Mouse (Mus musculus) limb, embryonic 14.5 days (tissue): ENCODE measurements around the gene Top1. TPM values are rescaled to one million over a fixed set of nuclear protein-coding genes. Genes with fewer than 3 reads are reported as not detected.

Experiments used
- ATAC-seq: fragments of 200-750 bp; cut with Nextera tagmentation; 2 replicates; pipeline ENCODE4 v1.8.0; 2017; ENCODE audit warnings: low read depth, moderate number of reproducible peaks, moderate TSS enrichment; ENCODE audit not compliant: low FRiP score
- DNase-seq: peaks from one replicate; pipeline ENCODE4 v3.0.0-alpha.2; 2015; ENCODE audit warnings: low spot score
- H3K27ac ChIP-seq: fragments of 300-500 bp; sonication (generic); replicated peaks from 2 replicates; pipeline ENCODE4 v1.5.1; 2014; ENCODE audit warnings: low read depth, mild to moderate bottlenecking, low read length, moderate library complexity, mixed read lengths
- H3K27me3 ChIP-seq: fragments of 300-500 bp; sonication (generic); 2 replicates; pipeline ENCODE4 v1.6.1; 2014; ENCODE audit warnings: low read length, mixed read lengths; ENCODE audit not compliant: control insufficient read depth, insufficient read depth
- H3K36me3 ChIP-seq: fragments of 300-500 bp; sonication (generic); 2 replicates; pipeline ENCODE4 v1.6.1; 2014; ENCODE audit warnings: mild to moderate bottlenecking, low read length, moderate library complexity, mixed read lengths; ENCODE audit not compliant: control insufficient read depth, insufficient read depth
- H3K4me1 ChIP-seq: fragments of 300-500 bp; sonication (generic); 2 replicates; pipeline ENCODE4 v1.6.1; 2014; ENCODE audit warnings: antibody characterized with exemption, low read length, mixed read lengths; ENCODE audit not compliant: control insufficient read depth, insufficient read depth
- H3K4me2 ChIP-seq: fragments of 300-500 bp; sonication (generic); replicated peaks from 2 replicates; pipeline ENCODE4 v1.6.1; 2014; ENCODE audit warnings: low read depth, mild to moderate bottlenecking, low read length, moderate library complexity; ENCODE audit not compliant: severe bottlenecking
- H3K4me3 ChIP-seq: fragments of 300-500 bp; sonication (generic); replicated peaks from 2 replicates; pipeline ENCODE4 v1.5.1; 2014; ENCODE audit warnings: low read length
- H3K9ac ChIP-seq: fragments of 300-500 bp; sonication (generic); 2 replicates; pipeline ENCODE4 v1.6.1; 2014; ENCODE audit warnings: mild to moderate bottlenecking, low read depth, low read length, moderate library complexity; ENCODE audit not compliant: severe bottlenecking
- H3K9me3 ChIP-seq: fragments of 300-500 bp; sonication (generic); 2 replicates; pipeline ENCODE4 v1.6.1; 2016; ENCODE audit warnings: low read length; ENCODE audit not compliant: control insufficient read depth
- POLR2A ChIP-seq: fragments of 200-500 bp; IDR thresholded peaks from 2 replicates; pipeline ENCODE4 v1.8.0; 2012; ENCODE audit warnings: inconsistent platforms, mild to moderate bottlenecking, moderate library complexity, borderline replicate concordance; ENCODE audit not compliant: insufficient read depth, insufficient read length; ENCODE audit errors: extremely low read depth
- WGBS: fragments of 180-500 bp; shearing (Covaris S2); extraction: QIAGEN DNeasy Blood & Tissue Kit; methylation state at CpG from one replicate; pipeline ENCODE4 v1.1.7; 2014; 5-methylcytosine and 5-hydroxymethylcytosine counted together
- polyA plus RNA-seq, 2 experiments: library from polyadenylated mRNA; depleted of rRNA in 1 of 2; stranded (reverse) in 1 of 2; unstranded in 1 of 2; fragments of >200 nt; fragmentation: Nextera tagmentation in 1 of 2; extraction: Ambion mirVana in 1 of 2; gene quantifications; 2 replicates each; pipeline versions ENCODE4 v1.2.1 to v1.2.3; 2012 to 2014

The Top1 gene
- polyA plus RNA-seq (2012; rRNA removed) (35.2 and 46.1 TPM in 2 replicates), polyA plus RNA-seq (2014; fragmentation: Nextera tagmentation; extraction: Ambion mirVana) (65.1 and 74.4 TPM in 2 replicates)

GRCm38 (mm10) chr2:160645614-160646137 lies at the start of gene Top1:
Top1 (plus strand) TSS chr2:160645888.
- peak; percentile 89; the same call in 1 of the 2 replicates for TF ChIP-seq POLR2A
- H3K4me3 ChIP-seq = peak within 1 kb of the TSS; percentile 100
- DNase-seq (peak; percentile 99), ATAC-seq (peak; percentile 98)
- H3K9me3 ChIP-seq = no peaks in the 10 kb centered on the region
- peak within 1 kb of the TSS; percentile 99 for H3K27ac ChIP-seq
- WGBS = under 1% methylated on average over 45 of the region's 50 CpGs
- H3K36me3 ChIP-seq = no peaks in the 10 kb centered on the region
- H3K9ac ChIP-seq = peak within 1 kb of the TSS; percentile 99
- H3K4me1 ChIP-seq = peaks cover 19% of the 10 kb centered on the region
- no peaks in the 10 kb centered on the region for H3K27me3 ChIP-seq
- peak within 1 kb of the TSS; percentile 59 for H3K4me2 ChIP-seq

GRCm38 (mm10) chr2:160597582-160598281 lies 48.0 kb upstream of the Top1 start:
- peak; percentile 78 for ATAC-seq
- peak overlapping the region; percentile 28; the same call in 1 of the 2 replicates for H3K4me2 ChIP-seq
- H3K4me3 ChIP-seq = no peak overlapping the region

GRCm38 (mm10) chr2:160601805-160602204 lies 43.9 kb upstream of the Top1 start:
- Histone ChIP-seq H3K4me2 (no peak overlapping the region), H3K27ac (no peak overlapping the region), H3K27me3 (no peaks in the 10 kb centered on the region), H3K36me3 (no peaks in the 10 kb centered on the region), H3K9me3 (no peaks in the 10 kb centered on the region), H3K4me1 (no peaks in the 10 kb centered on the region), H3K9ac (no peak overlapping the region), H3K4me3 (no peak overlapping the region)
- DNase-seq = peak; percentile 21
- TF ChIP-seq POLR2A = no peak
- WGBS = 64% methylated on average over 1 of the region's 1 CpGs
- ATAC-seq = no peak

More at GRCm38 (mm10) chr2:160597582-160598281, 48.0 kb upstream of the Top1 start:
- Histone ChIP-seq H3K36me3 (no peaks in the 10 kb centered on the region), H3K9ac (no peak overlapping the region), H3K9me3 (no peaks in the 10 kb centered on the region), H3K4me1 (no peaks in the 10 kb centered on the region), H3K27me3 (no peaks in the 10 kb centered on the region; the same call in 1 of the 2 replicates), H3K27ac (no peak overlapping the region)
- no peak for TF ChIP-seq POLR2A
- 32% methylated on average over 12 of the region's 12 CpGs for WGBS
- peak; percentile 78 for DNase-seq

GRCm38 (mm10) chr2:160603154-160603933 lies 42.3 kb upstream of the Top1 start:
- Histone ChIP-seq H3K36me3 (no peaks in the 10 kb centered on the region), H3K4me3 (no peak overlapping the region), H3K27ac (no peak overlapping the region), H3K4me1 (no peaks in the 10 kb centered on the region), H3K9me3 (no peaks in the 10 kb centered on the region), H3K9ac (no peak overlapping the region), H3K27me3 (no peaks in the 10 kb centered on the region), H3K4me2 (no peak overlapping the region)
- ATAC-seq (peak; percentile 63), DNase-seq (peak; percentile 39)
- no peak for TF ChIP-seq POLR2A
- WGBS = 57% methylated on average over 10 of the region's 10 CpGs

GRCm38 (mm10) chr2:160610012-160610411 lies 35.7 kb upstream of the Top1 start:
- Histone ChIP-seq H3K4me3 (no peak overlapping the region), H3K9ac (no peak overlapping the region), H3K9me3 (no peaks in the 10 kb centered on the region), H3K27ac (no peak overlapping the region), H3K4me2 (no peak overlapping the region), H3K4me1 (no peaks in the 10 kb centered on the region), H3K27me3 (no peaks in the 10 kb centered on the region), H3K36me3 (no peaks in the 10 kb centered on the region)
- ATAC-seq = peak; percentile 55; the same call in 1 of the 2 replicates
- WGBS = 66% methylated on average over 2 of the region's 2 CpGs
- no peak for TF ChIP-seq POLR2A
- peak; percentile 61 for DNase-seq
